Mouse (Mus musculus): ENCODE measurements around the gene Ccer1. TPM values are rescaled to one million over a fixed set of nuclear protein-coding genes. Genes with fewer than 3 reads are reported as not detected.
"Not testable (repeated sequence)": the region's sequence is repeated elsewhere in the genome, so short reads cannot be mapped to it uniquely, and the experiment has no call there.

The Ccer1 gene
- total and polyA plus RNA-seq, 2 experiments from 2014 or later, result not detected

GRCm38 (mm10) chr10:97714584-97714983, 21.7 kb downstream of the Ccer1 start:
- H3K4me2 ChIP-seq (ENCODE audit: low read depth), result no peak overlapping the region

GRCm38 (mm10) chr10:97715289-97715906, 22.5 kb downstream of the Ccer1 start:
- no peak overlapping the region for H3K4me3 ChIP-seq (ENCODE audit: low read depth, low read length)
- H3K27ac ChIP-seq (ENCODE audit: low read depth, low read length), result no peak overlapping the region
- no peak overlapping the region for H3K9ac ChIP-seq
- 59% methylated on average over 3 of the region's 3 CpGs for WGBS
- DNase-seq (no peak), ATAC-seq (peak; percentile 47)
- no peaks in the 10 kb centered on the region for H3K9me3 ChIP-seq (ENCODE audit: low read length)
- no peak overlapping the region for H3K4me2 ChIP-seq (ENCODE audit: low read depth)
- H3K36me3 ChIP-seq (ENCODE audit: insufficient read depth), result no peaks in the 10 kb centered on the region
- H3K4me1 ChIP-seq (ENCODE audit: insufficient read depth), result no peaks in the 10 kb centered on the region
- H3K27me3 ChIP-seq (ENCODE audit: insufficient read depth, low read length), result no peaks in the 10 kb centered on the region
- no peak for TF ChIP-seq CTCF (IDR thresholded peaks at IDR 0.05; ENCODE audit: low read depth)

More at GRCm38 (mm10) chr10:97714584-97714983, 21.7 kb downstream of the Ccer1 start:
- Histone ChIP-seq H3K9me3 (ENCODE audit: low read length) (no peaks in the 10 kb centered on the region), H3K4me3 (ENCODE audit: low read depth, low read length) (no peak overlapping the region), H3K27ac (ENCODE audit: low read depth, low read length) (no peak overlapping the region), H3K9ac (no peak overlapping the region), H3K36me3 (ENCODE audit: insufficient read depth) (no peaks in the 10 kb centered on the region), H3K4me1 (ENCODE audit: insufficient read depth) (no peaks in the 10 kb centered on the region), H3K27me3 (ENCODE audit: insufficient read depth, low read length) (no peaks in the 10 kb centered on the region)
- no peak for TF ChIP-seq CTCF (IDR thresholded peaks at IDR 0.05; ENCODE audit: low read depth)
- no peak for DNase-seq
- 53% methylated on average over 4 of the region's 4 CpGs for WGBS
- ATAC-seq, result no peak

GRCm38 (mm10) chr10:97717233-97717632, 24.4 kb downstream of the Ccer1 start:
- H3K9ac ChIP-seq, result no peak overlapping the region
- no peak for DNase-seq

DNA sequence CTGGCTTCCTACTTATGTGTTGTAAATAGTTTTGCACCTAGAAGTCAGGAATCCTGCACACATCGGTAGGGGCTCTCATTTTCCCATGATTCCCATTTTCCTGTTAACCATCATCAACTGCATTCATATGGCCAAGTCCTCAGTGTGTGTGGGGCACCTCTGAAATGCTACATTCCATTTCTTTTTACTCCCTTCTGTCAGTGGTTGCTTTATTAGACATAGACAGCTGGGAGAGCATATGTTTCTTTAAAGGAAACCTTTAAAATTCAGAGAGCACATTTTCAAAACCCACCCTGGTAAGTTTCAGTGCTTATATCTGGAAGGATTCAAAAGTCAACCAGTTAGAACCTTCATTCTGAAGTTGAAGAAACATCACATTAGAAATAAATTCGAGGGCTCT, 25.2 kb downstream of the Ccer1 start:
- Histone ChIP-seq H3K4me2 (ENCODE audit: low read depth) (no peak overlapping the region), H3K27me3 (ENCODE audit: insufficient read depth, low read length) (no peaks in the 10 kb centered on the region), H3K36me3 (ENCODE audit: insufficient read depth) (no peaks in the 10 kb centered on the region), H3K27ac (ENCODE audit: low read depth, low read length) (no peak overlapping the region), H3K4me3 (ENCODE audit: low read depth, low read length) (no peak overlapping the region), H3K9ac (no peak overlapping the region), H3K9me3 (ENCODE audit: low read length) (no peaks in the 10 kb centered on the region), H3K4me1 (ENCODE audit: insufficient read depth) (no peaks in the 10 kb centered on the region)
- TF ChIP-seq CTCF (IDR thresholded peaks at IDR 0.05; ENCODE audit: low read depth), result no peak
- no peak for ATAC-seq
- DNase-seq, result peak; percentile 24
- WGBS, result 64% methylated on average over 2 of the region's 2 CpGs

More at GRCm38 (mm10) chr10:97717233-97717632, 24.4 kb downstream of the Ccer1 start:
- Histone ChIP-seq H3K27me3 (ENCODE audit: insufficient read depth, low read length) (no peaks in the 10 kb centered on the region), H3K4me2 (ENCODE audit: low read depth) (no peak overlapping the region), H3K4me3 (ENCODE audit: low read depth, low read length) (no peak overlapping the region), H3K27ac (ENCODE audit: low read depth, low read length) (no peak overlapping the region), H3K4me1 (ENCODE audit: insufficient read depth) (no peaks in the 10 kb centered on the region), H3K36me3 (ENCODE audit: insufficient read depth) (no peaks in the 10 kb centered on the region), H3K9me3 (ENCODE audit: low read length) (no peaks in the 10 kb centered on the region)
- ATAC-seq, result no peak
- WGBS, result 85% methylated on average over 1 of the region's 1 CpGs
- TF ChIP-seq CTCF (IDR thresholded peaks at IDR 0.05; ENCODE audit: low read depth), result no peak

- H3K27me3 ChIP-seq (ENCODE audit: insufficient read depth, low read length), result no peaks in the 10 kb centered on the region
- H3K4me2 ChIP-seq (ENCODE audit: low read depth), result no peak overlapping the region
- no peaks in the 10 kb centered on the region for H3K36me3 ChIP-seq (ENCODE audit: insufficient read depth)
- no peak for TF ChIP-seq CTCF (IDR thresholded peaks at IDR 0.05; ENCODE audit: low read depth)
- no peak for DNase-seq
- H3K4me3 ChIP-seq (ENCODE audit: low read depth, low read length), result no peak overlapping the region
- H3K9ac ChIP-seq, result no peak overlapping the region
- WGBS, result 86% methylated on average over 1 of the region's 1 CpGs
- no peaks in the 10 kb centered on the region for H3K4me1 ChIP-seq (ENCODE audit: insufficient read depth)
- H3K27ac ChIP-seq (ENCODE audit: low read depth, low read length), result no peak overlapping the region
- no peak for ATAC-seq
- no peaks in the 10 kb centered on the region for H3K9me3 ChIP-seq (ENCODE audit: low read length)
Observed at GRCm38 (mm10) chr10:97720625-97721024, 27.8 kb downstream of the Ccer1 start.

DNA sequence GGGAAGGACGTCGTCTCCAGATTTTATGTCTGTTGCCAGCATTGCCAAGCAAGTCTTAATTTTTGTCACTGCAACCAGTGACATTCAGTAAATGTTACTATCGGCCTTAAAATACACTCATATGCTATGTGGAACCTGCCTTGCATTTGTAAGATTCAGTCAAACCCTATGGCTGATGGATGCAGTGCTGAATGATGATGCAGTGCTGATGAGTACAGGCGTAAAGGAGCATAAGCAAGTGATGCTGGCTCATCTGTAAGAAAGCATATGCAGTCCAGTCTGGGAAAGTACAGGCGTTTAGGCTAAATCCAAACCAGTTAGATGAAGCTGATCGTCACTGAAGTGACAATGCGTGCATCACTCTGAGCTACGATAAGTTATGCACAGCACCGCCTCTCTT, 29.9 kb downstream of the Ccer1 start:
- 82% methylated on average over 9 of the region's 9 CpGs for WGBS
- Histone ChIP-seq H3K36me3 (ENCODE audit: insufficient read depth) (no peaks in the 10 kb centered on the region), H3K4me1 (ENCODE audit: insufficient read depth) (no peaks in the 10 kb centered on the region), H3K4me2 (ENCODE audit: low read depth) (no peak overlapping the region), H3K27ac (ENCODE audit: low read depth, low read length) (no peak overlapping the region), H3K9me3 (ENCODE audit: low read length) (no peaks in the 10 kb centered on the region), H3K27me3 (ENCODE audit: insufficient read depth, low read length) (no peaks in the 10 kb centered on the region), H3K4me3 (ENCODE audit: low read depth, low read length) (no peak overlapping the region), H3K9ac (no peak overlapping the region)
- no peak for ATAC-seq
- TF ChIP-seq CTCF (IDR thresholded peaks at IDR 0.05; ENCODE audit: low read depth), result no peak
- DNase-seq, result no peak

DNA sequence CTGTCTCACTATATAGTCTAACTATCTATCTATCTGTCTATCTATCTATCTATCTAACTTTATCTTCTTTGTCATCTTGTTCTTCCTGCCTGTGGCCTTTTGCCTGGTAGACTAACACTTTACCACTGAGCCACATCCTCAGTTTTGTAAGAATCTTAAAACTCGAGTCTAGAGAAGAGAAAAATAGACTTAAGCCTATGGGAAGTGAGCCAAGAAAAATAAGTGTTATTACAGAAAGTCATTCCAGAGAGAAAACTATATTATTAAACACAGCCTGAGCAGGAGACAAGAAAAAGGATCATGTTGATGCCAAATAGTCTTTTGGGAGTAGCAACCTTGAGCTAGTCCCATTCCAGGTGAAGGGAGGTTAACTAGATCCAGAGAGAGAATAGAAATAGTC, 33.1 kb downstream of the Ccer1 start:
- no peak for ATAC-seq
- WGBS, result 49% methylated on average over 1 of the region's 1 CpGs

DNA sequence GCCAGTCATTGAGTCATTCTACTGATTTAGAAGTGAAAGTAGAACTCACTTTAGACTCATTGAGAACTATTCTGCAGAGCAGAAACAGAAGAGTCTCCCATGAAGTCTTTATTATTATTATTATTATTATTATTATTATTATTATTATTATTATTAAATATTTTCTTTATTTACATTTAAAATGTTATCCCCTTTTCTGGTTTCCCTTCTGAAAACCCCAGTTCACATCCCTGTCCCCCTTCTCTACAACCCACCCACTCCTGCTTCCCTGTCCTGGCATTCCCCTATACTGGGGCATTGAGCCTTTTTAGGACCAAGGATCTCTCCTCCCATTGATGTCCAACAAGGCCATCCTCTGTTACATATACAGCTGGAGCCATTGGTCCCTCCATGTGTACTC, 33.8 kb downstream of the Ccer1 start, which contains the start of gene C030005K15Rik:
Gene C030005K15Rik, minus strand, starts transcription at position 101 of the 400 bp plus-strand sequence.
- not testable (repeated sequence) for H3K4me1 ChIP-seq (ENCODE audit: insufficient read depth); DNase-seq; H3K9ac ChIP-seq; H3K27ac ChIP-seq (ENCODE audit: low read depth, low read length); ATAC-seq; H3K36me3 ChIP-seq (ENCODE audit: insufficient read depth); H3K4me2 ChIP-seq (ENCODE audit: low read depth); H3K27me3 ChIP-seq (ENCODE audit: insufficient read depth, low read length); H3K4me3 ChIP-seq (ENCODE audit: low read depth, low read length); H3K9me3 ChIP-seq (ENCODE audit: low read length)

More for the DNA sequence above, 33.1 kb downstream of the Ccer1 start:
- Histone ChIP-seq H3K27ac (ENCODE audit: low read depth, low read length) (no peak overlapping the region), H3K9me3 (ENCODE audit: low read length) (no peaks in the 10 kb centered on the region), H3K9ac (no peak overlapping the region), H3K4me2 (ENCODE audit: low read depth) (no peak overlapping the region), H3K4me3 (ENCODE audit: low read depth, low read length) (no peak overlapping the region), H3K36me3 (ENCODE audit: insufficient read depth) (no peaks in the 10 kb centered on the region), H3K4me1 (ENCODE audit: insufficient read depth) (no peaks in the 10 kb centered on the region), H3K27me3 (ENCODE audit: insufficient read depth, low read length) (no peaks in the 10 kb centered on the region)
- DNase-seq, result no peak
- TF ChIP-seq CTCF (IDR thresholded peaks at IDR 0.05; ENCODE audit: low read depth), result no peak
